Mouse (Mus musculus) embryonic facial prominence, embryonic 15.5 days (tissue): ENCODE data around the gene Cachd1. TPM values are rescaled to one million over a fixed set of nuclear protein-coding genes. Genes with fewer than 3 reads are reported as not detected.

ENCODE experiments used
- ATAC-seq: fragments of 200-750 bp; cut with Nextera tagmentation; 2 replicates; pipeline ENCODE4 v1.8.0; 2017; ENCODE audit warnings: low read depth, moderate TSS enrichment; ENCODE audit not compliant: insufficient number of reproducible peaks, low FRiP score, low TSS enrichment
- H3K27ac ChIP-seq: fragments of 300-500 bp; sonication (generic); replicated peaks from 2 replicates; pipeline ENCODE4 v1.5.1; 2015; ENCODE audit warnings: mild to moderate bottlenecking, inconsistent platforms
- H3K27me3 ChIP-seq: fragments of 300-500 bp; sonication (generic); 2 replicates; pipeline ENCODE4 v1.6.1; 2015; ENCODE audit warnings: inconsistent platforms
- H3K36me3 ChIP-seq: fragments of 300-500 bp; sonication (generic); 2 replicates; pipeline ENCODE4 v1.6.1; 2015; ENCODE audit warnings: mild to moderate bottlenecking, inconsistent platforms
- H3K4me1 ChIP-seq: fragments of 300-500 bp; sonication (generic); 2 replicates; pipeline ENCODE4 v1.6.1; 2015; ENCODE audit warnings: inconsistent platforms
- H3K4me2 ChIP-seq: fragments of 300-500 bp; sonication (generic); replicated peaks from 2 replicates; pipeline ENCODE4 v1.6.1; 2015; ENCODE audit warnings: mild to moderate bottlenecking, inconsistent platforms
- H3K4me3 ChIP-seq: fragments of 300-500 bp; sonication (generic); replicated peaks from 2 replicates; pipeline ENCODE4 v1.5.1; 2015; ENCODE audit warnings: mild to moderate bottlenecking, inconsistent platforms
- H3K9ac ChIP-seq: fragments of 300-500 bp; sonication (generic); 2 replicates; pipeline ENCODE4 v1.6.1; 2015; ENCODE audit warnings: inconsistent platforms
- H3K9me3 ChIP-seq: fragments of 300-500 bp; sonication (generic); replicated peaks from 2 replicates; pipeline ENCODE4 v1.6.1; 2016; ENCODE audit warnings: inconsistent platforms
- WGBS: fragments of 180-500 bp; shearing (Covaris S2); methylation state at CpG from one replicate; pipeline ENCODE4 v1.1.7; 2015; 5-methylcytosine and 5-hydroxymethylcytosine counted together
- polyA plus RNA-seq: library from polyadenylated mRNA; unstranded; fragments of >200 nt; fragmentation: Nextera tagmentation; extraction: Ambion mirVana; gene quantifications from 2 replicates; pipeline ENCODE4 v1.2.1, GENCODE M21; 2015

Cachd1 gene
- polyA plus RNA-seq, 1 experiment from 2014 or later: 34.2 TPM

GRCm38 (mm10) chr4:100842629-100843028 is 66.2 kb downstream of the Cachd1 start:
- H3K4me3 ChIP-seq: no peak overlapping the region
- H3K36me3 ChIP-seq: no peaks in the 10 kb centered on the region
- no peak overlapping the region for H3K4me2 ChIP-seq
- H3K27ac ChIP-seq: no peak overlapping the region
- H3K9me3 ChIP-seq: no peaks in the 10 kb centered on the region
- no peaks in the 10 kb centered on the region for H3K27me3 ChIP-seq
- 45% methylated on average over 5 of the region's 5 CpGs for WGBS
- no peak for ATAC-seq
- H3K9ac ChIP-seq: no peak overlapping the region
- H3K4me1 ChIP-seq: peaks cover 39% of the 10 kb centered on the region

DNA sequence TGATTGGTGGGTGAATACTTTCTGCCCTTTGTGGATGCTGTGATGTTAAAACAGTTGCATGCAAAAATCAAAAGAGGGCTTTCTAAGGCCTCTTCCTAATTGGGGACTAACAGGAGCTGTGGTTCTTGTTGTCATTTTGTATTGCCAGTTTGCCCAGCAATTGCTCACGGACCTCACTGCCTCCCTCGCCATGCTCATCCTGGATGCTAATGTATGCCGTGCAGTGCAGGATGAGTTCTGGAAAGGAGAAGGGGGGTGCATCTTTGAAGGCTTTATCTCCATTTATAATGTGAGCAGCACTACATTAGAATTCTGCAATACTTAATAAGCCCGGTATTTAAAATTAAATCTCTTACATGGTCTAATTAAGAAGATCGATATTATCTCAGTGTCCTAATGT is 66.6 kb downstream of the Cachd1 start:
- Histone ChIP-seq H3K27me3 (no peaks in the 10 kb centered on the region), H3K36me3 (no peaks in the 10 kb centered on the region), H3K9me3 (no peaks in the 10 kb centered on the region), H3K9ac (no peak overlapping the region), H3K4me1 (peaks cover 43% of the 10 kb centered on the region), H3K4me3 (no peak overlapping the region), H3K27ac (no peak overlapping the region), H3K4me2 (no peak overlapping the region)
- no peak for ATAC-seq
- 66% methylated on average over 5 of the region's 5 CpGs for WGBS

GRCm38 (mm10) chr4:100850846-100851495 is 74.5 kb downstream of the Cachd1 start:
- Histone ChIP-seq H3K4me2 (no peak overlapping the region), H3K9me3 (no peaks in the 10 kb centered on the region), H3K4me3 (no peak overlapping the region), H3K4me1 (peaks cover 56% of the 10 kb centered on the region), H3K9ac (no peak overlapping the region), H3K27ac (peak overlapping the region; percentile 2; the same call in 1 of the 2 replicates), H3K27me3 (no peaks in the 10 kb centered on the region), H3K36me3 (no peaks in the 10 kb centered on the region)
- 70% methylated on average over 7 of the region's 7 CpGs for WGBS
- ATAC-seq: no peak

DNA sequence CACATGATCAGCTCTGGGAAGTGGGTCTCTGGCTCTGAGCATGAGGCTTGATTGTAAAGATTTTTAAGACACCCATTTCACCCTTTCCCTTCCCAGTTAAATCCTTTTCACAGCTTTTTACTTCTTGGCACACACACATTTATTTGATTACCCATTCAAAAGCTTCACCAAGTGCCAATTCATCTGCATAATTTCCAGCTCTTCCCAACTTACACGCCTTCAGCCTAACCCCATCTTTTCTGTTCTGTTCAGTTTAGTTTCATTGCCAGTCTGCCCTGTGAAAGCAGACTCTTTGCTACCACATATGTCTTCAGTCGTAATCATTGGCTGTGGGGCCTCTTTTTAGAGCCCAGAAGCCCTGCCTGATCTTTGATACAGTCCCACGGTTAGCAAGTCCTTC is 76.0 kb downstream of the Cachd1 start:
- Histone ChIP-seq H3K27ac (peak overlapping the region; percentile 35; the same call in 1 of the 2 replicates), H3K36me3 (no peaks in the 10 kb centered on the region), H3K4me1 (peaks cover 58% of the 10 kb centered on the region), H3K9ac (no peak overlapping the region), H3K4me2 (no peak overlapping the region), H3K9me3 (no peaks in the 10 kb centered on the region), H3K27me3 (no peaks in the 10 kb centered on the region), H3K4me3 (no peak overlapping the region)
- 34% methylated on average over 3 of the region's 3 CpGs for WGBS
- no peak for ATAC-seq

- no peaks in the 10 kb centered on the region for H3K36me3 ChIP-seq
- 60% methylated on average over 1 of the region's 1 CpGs for whole genome bisulfite sequencing
- 0 out of 2 replicates have a peak overlapping the region, but pooled peaks have one; percentile 35 for H3K27ac ChIP-seq
- no peak for ATAC-seq
- no peaks in the 10 kb centered on the region for H3K27me3 ChIP-seq
- no peak overlapping the region for H3K4me3 ChIP-seq
- no peak overlapping the region for H3K4me2 ChIP-seq
- H3K9ac ChIP-seq: no peak overlapping the region
- H3K9me3 ChIP-seq: no peaks in the 10 kb centered on the region
- H3K4me1 ChIP-seq: peaks cover 57% of the 10 kb centered on the region
These were observed 77.0 kb downstream of the Cachd1 start for GRCm38 (mm10) chr4:100853426-100853825.

- Histone ChIP-seq H3K4me1 (peaks cover 52% of the 10 kb centered on the region), H3K27ac (no peak overlapping the region), H3K9me3 (no peaks in the 10 kb centered on the region), H3K36me3 (no peaks in the 10 kb centered on the region), H3K27me3 (no peaks in the 10 kb centered on the region), H3K4me2 (no peak overlapping the region), H3K9ac (no peak overlapping the region), H3K4me3 (no peak overlapping the region)
- no peak for ATAC-seq
- WGBS: 83% methylated on average over 4 of the region's 4 CpGs
These were observed 78.9 kb downstream of the Cachd1 start for GRCm38 (mm10) chr4:100855373-100855772.

DNA sequence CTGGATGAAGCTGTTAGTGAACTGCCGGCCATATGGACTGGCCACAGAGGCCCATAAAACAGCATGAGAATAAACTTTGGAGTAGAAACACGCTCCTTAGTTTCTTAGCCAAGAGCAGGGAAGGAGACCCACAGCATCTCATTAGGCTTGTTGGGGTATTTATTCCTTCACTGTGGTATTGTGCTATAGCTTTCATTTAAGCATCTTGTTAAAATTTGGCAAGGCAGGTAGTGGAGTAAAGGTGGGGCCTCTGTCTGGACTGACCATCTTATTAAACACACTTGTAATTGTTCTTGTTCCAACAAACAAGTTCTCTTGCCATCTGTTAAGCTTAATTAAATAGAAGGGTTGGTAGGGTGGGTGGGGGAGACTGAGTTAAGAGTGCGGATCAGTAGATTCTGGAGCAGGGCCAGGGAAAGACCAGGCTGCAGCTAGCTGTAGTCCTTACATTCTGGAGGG is 81.0 kb downstream of the Cachd1 start:
- H3K9ac ChIP-seq: no peak overlapping the region
- H3K36me3 ChIP-seq: no peaks in the 10 kb centered on the region
- 63% methylated on average over 3 of the region's 3 CpGs for WGBS
- H3K9me3 ChIP-seq: no peaks in the 10 kb centered on the region
- no peak overlapping the region for H3K4me2 ChIP-seq
- no peaks in the 10 kb centered on the region for H3K27me3 ChIP-seq
- H3K27ac ChIP-seq: no peak overlapping the region
- H3K4me1 ChIP-seq: peaks cover 35% of the 10 kb centered on the region
- H3K4me3 ChIP-seq: no peak overlapping the region
- ATAC-seq: no peak

DNA sequence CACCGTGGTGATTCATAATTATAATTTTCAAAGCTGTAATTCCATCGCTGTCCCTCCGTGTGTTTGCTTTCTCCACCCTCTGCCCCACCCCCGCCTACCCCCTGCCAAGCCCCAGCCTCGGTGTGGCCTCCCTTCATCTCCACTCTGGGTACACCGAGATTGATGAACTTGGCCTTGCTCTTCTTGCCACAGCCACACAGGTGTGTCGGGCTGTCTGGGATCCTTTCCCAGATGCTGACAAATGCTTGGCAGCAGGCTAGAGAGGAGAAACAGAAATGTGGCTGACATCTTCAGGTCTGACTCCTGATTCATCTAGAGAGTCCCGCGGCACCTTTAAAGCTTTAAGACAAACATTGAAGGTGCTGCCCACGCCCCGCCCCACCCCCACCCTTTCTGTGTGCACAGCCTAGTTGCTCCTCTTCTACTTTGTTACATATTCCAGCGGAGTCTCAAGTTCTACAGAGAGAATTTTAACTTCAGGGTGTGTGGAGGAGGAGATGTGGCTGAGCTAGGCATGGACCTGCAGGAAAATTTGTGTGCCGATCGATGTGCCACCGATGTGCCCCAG is 87.5 kb downstream of the Cachd1 start:
- Histone ChIP-seq H3K9ac (no peak overlapping the region), H3K36me3 (no peaks in the 10 kb centered on the region), H3K4me3 (peak overlapping the region; percentile 10; the same call in 1 of the 2 replicates), H3K4me2 (peak overlapping the region; percentile 40), H3K27me3 (no peaks in the 10 kb centered on the region), H3K9me3 (no peaks in the 10 kb centered on the region), H3K4me1 (peaks cover 43% of the 10 kb centered on the region), H3K27ac (peak overlapping the region; percentile 75)
- 0 out of 2 replicates have a peak, but pooled peaks have one; percentile 70 for ATAC-seq
- 17% methylated on average over 15 of the region's 15 CpGs for WGBS

DNA sequence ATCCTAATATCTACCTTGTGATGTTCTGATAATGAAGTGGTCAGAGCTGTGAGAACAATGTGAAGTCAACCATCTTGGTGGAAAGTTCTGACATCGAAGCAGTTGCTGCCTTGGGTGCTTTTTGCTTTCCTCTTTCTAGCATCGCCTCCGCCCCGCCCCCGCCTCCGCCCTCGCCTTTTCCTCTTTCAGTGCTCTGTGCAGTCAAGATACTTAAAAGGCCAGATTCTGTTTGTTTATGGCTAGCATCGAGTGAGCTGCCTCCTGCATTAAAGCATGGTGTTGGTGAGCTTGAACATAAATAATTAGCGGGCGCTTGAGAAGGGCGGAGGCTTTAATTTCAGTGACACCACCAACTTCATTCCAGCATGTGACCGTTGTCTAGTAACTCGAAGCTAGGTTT is 88.9 kb downstream of the Cachd1 start:
- H3K9me3 ChIP-seq: no peaks in the 10 kb centered on the region
- no peaks in the 10 kb centered on the region for H3K36me3 ChIP-seq
- H3K4me2 ChIP-seq: peak overlapping the region; percentile 40; the same call in 1 of the 2 replicates
- ATAC-seq: no peak
- no peaks in the 10 kb centered on the region for H3K27me3 ChIP-seq
- no peak overlapping the region for H3K9ac ChIP-seq
- H3K4me1 ChIP-seq: peaks cover 43% of the 10 kb centered on the region
- no peak overlapping the region for H3K4me3 ChIP-seq
- WGBS: 27% methylated on average over 13 of the region's 13 CpGs
- H3K27ac ChIP-seq: peak overlapping the region; percentile 49; the same call in 1 of the 2 replicates

GRCm38 (mm10) chr4:100865962-100866703 is 89.7 kb downstream of the Cachd1 start:
- Histone ChIP-seq H3K9me3 (no peaks in the 10 kb centered on the region), H3K4me1 (peaks cover 47% of the 10 kb centered on the region), H3K4me3 (no peak overlapping the region), H3K27me3 (no peaks in the 10 kb centered on the region), H3K27ac (0 out of 2 replicates have a peak overlapping the region, but pooled peaks have one; percentile 49), H3K4me2 (no peak overlapping the region), H3K36me3 (no peaks in the 10 kb centered on the region), H3K9ac (no peak overlapping the region)
- WGBS: 31% methylated on average over 12 of the region's 12 CpGs
- ATAC-seq: no peak

DNA sequence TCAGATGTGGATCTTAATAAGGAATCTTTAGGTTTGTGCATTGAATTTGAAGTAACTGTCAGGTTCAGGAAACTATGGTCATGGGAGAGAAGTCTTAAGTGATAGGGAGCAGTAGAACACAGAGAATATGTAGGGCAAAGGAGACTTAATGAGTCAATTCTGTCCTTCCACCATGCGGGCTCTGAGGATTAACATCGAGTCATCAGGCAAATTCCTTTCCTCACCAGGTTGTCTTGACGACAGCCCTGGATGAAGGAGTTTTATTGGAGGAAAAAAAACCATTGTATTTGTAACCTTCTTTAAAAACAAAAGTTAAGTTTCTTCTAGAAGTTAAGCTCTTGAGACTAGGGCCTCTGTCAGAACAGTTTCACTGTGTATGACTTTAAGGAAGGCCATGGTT is 100.9 kb downstream of the Cachd1 start:
- Histone ChIP-seq H3K9ac (no peak overlapping the region), H3K4me3 (no peak overlapping the region), H3K4me2 (no peak overlapping the region), H3K36me3 (no peaks in the 10 kb centered on the region), H3K4me1 (peaks cover 9% of the 10 kb centered on the region), H3K27ac (no peak overlapping the region), H3K9me3 (no peaks in the 10 kb centered on the region), H3K27me3 (no peaks in the 10 kb centered on the region)
- 60% methylated on average over 3 of the region's 3 CpGs for WGBS
- no peak for ATAC-seq
